Mouse (Mus musculus) lung, postnatal 0 days (tissue): ENCODE measurements around the gene Purb. TPM values are rescaled to one million over a fixed set of nuclear protein-coding genes. Genes with fewer than 3 reads are reported as not detected.

ENCODE experiments used
- ATAC-seq: fragments of 200-750 bp; cut with Nextera tagmentation; 2 replicates; pipeline ENCODE4 v1.8.0; 2017; ENCODE audit warnings: moderate library complexity
- DNase-seq: peaks from one replicate; pipeline ENCODE4 v3.0.0-alpha.2; 2016; ENCODE audit warnings: low spot score
- H3K27ac ChIP-seq: fragments of 300-500 bp; sonication (generic); 2 replicates; pipeline ENCODE4 v1.5.1; 2014; ENCODE audit warnings: antibody characterized with exemption, mild to moderate bottlenecking, low read length, mixed read lengths
- H3K27me3 ChIP-seq: fragments of 300-500 bp; sonication (generic); replicated peaks from 2 replicates; pipeline ENCODE4 v1.6.1; 2014; ENCODE audit warnings: low read length, mixed read lengths; ENCODE audit not compliant: insufficient read depth
- H3K36me3 ChIP-seq: fragments of 300-500 bp; sonication (generic); 2 replicates; pipeline ENCODE4 v1.6.1; 2014; ENCODE audit warnings: low read length, mixed read lengths; ENCODE audit not compliant: insufficient read depth
- H3K4me1 ChIP-seq: fragments of 300-500 bp; sonication (generic); 2 replicates; pipeline ENCODE4 v1.6.1; 2014; ENCODE audit warnings: antibody characterized with exemption, low read depth, low read length, mixed read lengths; ENCODE audit not compliant: insufficient read depth
- H3K4me2 ChIP-seq: fragments of 300-500 bp; sonication (generic); replicated peaks from 2 replicates; pipeline ENCODE4 v1.6.1; 2014; ENCODE audit warnings: low read depth, mild to moderate bottlenecking, low read length, moderate library complexity, mixed read lengths
- H3K4me3 ChIP-seq: fragments of 300-500 bp; sonication (generic); 2 replicates; pipeline ENCODE4 v1.5.1; 2014; ENCODE audit warnings: low read depth, low read length
- H3K9ac ChIP-seq: fragments of 300-500 bp; sonication (generic); replicated peaks from 2 replicates; pipeline ENCODE4 v1.6.1; 2014; ENCODE audit warnings: low read depth, mild to moderate bottlenecking
- H3K9me3 ChIP-seq: fragments of 300-500 bp; sonication (generic); 2 replicates; pipeline ENCODE4 v1.6.1; 2016; ENCODE audit warnings: low read length, mixed read lengths
- CTCF ChIP-seq: IDR thresholded peaks from 2 replicates; pipeline ENCODE4 v1.5.1; 2016; ENCODE audit warnings: antibody characterized with exemption, mild to moderate bottlenecking
- EP300 ChIP-seq: IDR thresholded peaks from 2 replicates; pipeline ENCODE4 v1.6.1; 2016; ENCODE audit warnings: antibody characterized with exemption, mild to moderate bottlenecking, control low read depth
- WGBS: fragments of 180-500 bp; shearing (Covaris S2); extraction: QIAGEN DNeasy Blood & Tissue Kit; methylation state at CpG from one replicate; pipeline ENCODE4 v1.1.7; 2014; 5-methylcytosine and 5-hydroxymethylcytosine counted together
- polyA plus RNA-seq: library from polyadenylated mRNA; unstranded; fragments of >200 nt; fragmentation: Nextera tagmentation; extraction: Ambion mirVana; gene quantifications from 2 replicates; pipeline ENCODE4 v1.2.1, GENCODE M21; 2015

Purb gene
- polyA plus RNA-seq = 21.4 and 25.5 TPM in 2 replicates

GRCm38 (mm10) chr11:6475867-6476484 lies at the start of gene Purb:
Gene Purb (minus strand): TSS chr11:6475917.
- peak within 1 kb of the TSS; percentile 99 for H3K27ac ChIP-seq
- DNase-seq (peak; percentile 94), ATAC-seq (peak; percentile 96)
- H3K27me3 ChIP-seq = no peaks in the 10 kb centered on the region
- no peaks in the 10 kb centered on the region for H3K9me3 ChIP-seq
- H3K9ac ChIP-seq = peak within 1 kb of the TSS; percentile 93
- peak within 1 kb of the TSS; percentile 83 for H3K4me2 ChIP-seq
- H3K4me3 ChIP-seq = peak within 1 kb of the TSS; percentile 86
- no peak for TF ChIP-seq EP300
- peak; percentile 13; the same call in 1 of the 2 replicates for TF ChIP-seq CTCF
- H3K36me3 ChIP-seq = no peaks in the 10 kb centered on the region
- H3K4me1 ChIP-seq = peaks cover 12% of the 10 kb centered on the region; the same call in 1 of the 2 replicates
- WGBS = 0% methylated on average over 21 of the region's 76 CpGs

GRCm38 (mm10) chr11:6525241-6525640 lies 49.5 kb upstream of the Purb start:
- H3K9me3 ChIP-seq = no peaks in the 10 kb centered on the region
- no peak overlapping the region for H3K27ac ChIP-seq
- peaks cover 8% of the 10 kb centered on the region for H3K36me3 ChIP-seq
- DNase-seq = no peak
- no peak overlapping the region for H3K9ac ChIP-seq
- no peak for TF ChIP-seq EP300
- no peak for TF ChIP-seq CTCF
- no peak overlapping the region for H3K4me3 ChIP-seq
- H3K4me1 ChIP-seq = peaks cover 8% of the 10 kb centered on the region; the same call in 1 of the 2 replicates
- WGBS = 79% methylated on average over 1 of the region's 1 CpGs
- no peak for ATAC-seq
- H3K27me3 ChIP-seq = no peaks in the 10 kb centered on the region
- no peak overlapping the region for H3K4me2 ChIP-seq

- Histone ChIP-seq H3K27ac (no peak overlapping the region), H3K4me2 (no peak overlapping the region), H3K4me1 (peaks cover 8% of the 10 kb centered on the region; the same call in 1 of the 2 replicates), H3K36me3 (peaks cover 8% of the 10 kb centered on the region), H3K27me3 (no peaks in the 10 kb centered on the region), H3K4me3 (no peak overlapping the region), H3K9ac (no peak overlapping the region), H3K9me3 (no peaks in the 10 kb centered on the region)
- 90% methylated on average over 4 of the region's 4 CpGs for WGBS
- DNase-seq = no peak
- no peak for ATAC-seq
- no peak for TF ChIP-seq CTCF
These were observed 49.1 kb upstream of the Purb start for GRCm38 (mm10) chr11:6524880-6525238.

GRCm38 (mm10) chr11:6524165-6524879 lies 48.6 kb upstream of the Purb start:
- H3K27me3 ChIP-seq = no peaks in the 10 kb centered on the region
- no peaks in the 10 kb centered on the region for H3K9me3 ChIP-seq
- 83% methylated on average over 8 of the region's 8 CpGs for WGBS
- no peak overlapping the region for H3K9ac ChIP-seq
- no peak overlapping the region for H3K4me2 ChIP-seq
- ATAC-seq = no peak
- H3K4me1 ChIP-seq = peaks cover 8% of the 10 kb centered on the region; the same call in 1 of the 2 replicates
- peaks cover 8% of the 10 kb centered on the region for H3K36me3 ChIP-seq
- no peak overlapping the region for H3K4me3 ChIP-seq
- TF ChIP-seq CTCF (no peak), EP300 (no peak)
- no peak for DNase-seq
- no peak overlapping the region for H3K27ac ChIP-seq

- Histone ChIP-seq H3K9ac (no peak overlapping the region), H3K4me2 (no peak overlapping the region), H3K9me3 (no peaks in the 10 kb centered on the region), H3K36me3 (peaks cover 8% of the 10 kb centered on the region), H3K27ac (no peak overlapping the region), H3K27me3 (no peaks in the 10 kb centered on the region), H3K4me3 (no peak overlapping the region), H3K4me1 (peaks cover 8% of the 10 kb centered on the region; the same call in 1 of the 2 replicates)
- TF ChIP-seq CTCF (peak; percentile 21; the same call in 1 of the 2 replicates), EP300 (no peak)
- 46% methylated on average over 1 of the region's 1 CpGs for WGBS
- ATAC-seq (no peak), DNase-seq (no peak)
These were observed 48.0 kb upstream of the Purb start for GRCm38 (mm10) chr11:6523662-6524088.

GRCm38 (mm10) chr11:6522782-6523525 lies 47.2 kb upstream of the Purb start:
- 63% methylated on average over 9 of the region's 9 CpGs for WGBS

More at GRCm38 (mm10) chr11:6522782-6523525, 47.2 kb upstream of the Purb start:
- no peak overlapping the region for H3K9ac ChIP-seq
- H3K4me3 ChIP-seq = no peak overlapping the region
- H3K36me3 ChIP-seq = peaks cover 8% of the 10 kb centered on the region
- no peaks in the 10 kb centered on the region for H3K27me3 ChIP-seq
- no peak for ATAC-seq
- H3K27ac ChIP-seq = no peak overlapping the region
- H3K4me1 ChIP-seq = peaks cover 5% of the 10 kb centered on the region; the same call in 1 of the 2 replicates
- TF ChIP-seq EP300 (no peak), CTCF (no peak)
- no peaks in the 10 kb centered on the region for H3K9me3 ChIP-seq
- no peak overlapping the region for H3K4me2 ChIP-seq
- no peak for DNase-seq
